Mouse (Mus musculus): ENCODE results near the gene Nol9.
A peak's percentile ranks its signal among the peaks of the same experiment; 100 is the strongest.

Nol9 gene

DNA sequence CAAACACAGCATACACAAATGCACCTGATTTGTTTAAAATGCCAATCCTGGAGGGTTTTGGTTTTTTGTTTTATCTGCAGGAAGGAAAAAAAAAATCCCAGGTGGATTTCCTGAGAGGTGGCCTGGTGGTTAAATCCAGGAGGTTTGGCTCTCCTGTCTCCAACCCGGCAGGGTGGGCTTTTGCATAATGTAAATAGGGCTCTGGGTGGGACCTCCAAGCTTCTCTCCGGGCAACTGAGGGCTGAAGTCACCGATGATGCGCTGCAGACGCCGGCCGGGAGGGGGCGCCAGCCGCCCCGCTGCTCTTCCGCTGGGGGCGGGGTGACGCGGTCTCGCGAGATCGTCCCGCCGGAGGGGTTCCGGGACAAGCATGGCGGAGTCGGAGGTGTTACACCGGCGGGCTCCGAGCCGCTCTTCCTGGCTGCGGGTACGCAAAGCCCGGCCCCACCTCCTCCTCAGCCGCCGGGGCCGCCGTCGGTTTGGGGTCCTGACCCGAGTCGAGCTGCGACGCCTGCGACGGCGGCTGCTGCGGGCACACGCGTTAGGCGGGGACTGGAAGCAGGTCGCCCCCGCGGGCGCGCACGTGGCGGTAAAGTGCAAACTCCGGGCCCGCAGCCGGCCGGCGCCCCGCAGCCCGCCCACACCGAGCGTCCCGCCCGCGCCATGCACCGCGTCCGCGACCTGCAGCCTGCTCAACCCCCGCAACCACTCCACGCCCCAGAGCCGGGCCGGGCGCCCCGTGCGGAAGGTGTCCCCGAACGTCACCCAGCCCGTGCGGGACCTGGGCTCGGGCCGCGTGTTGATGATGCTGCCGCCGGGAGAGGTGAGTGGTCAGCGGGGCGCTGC is at the start of gene Nol9:
TSS of gene Nol9 (plus strand) at position 337 of the 846 bp plus-strand sequence.
- no peak for DNase-seq (ENCODE audit: extremely low read depth, low read depth, low spot score)

DNA sequence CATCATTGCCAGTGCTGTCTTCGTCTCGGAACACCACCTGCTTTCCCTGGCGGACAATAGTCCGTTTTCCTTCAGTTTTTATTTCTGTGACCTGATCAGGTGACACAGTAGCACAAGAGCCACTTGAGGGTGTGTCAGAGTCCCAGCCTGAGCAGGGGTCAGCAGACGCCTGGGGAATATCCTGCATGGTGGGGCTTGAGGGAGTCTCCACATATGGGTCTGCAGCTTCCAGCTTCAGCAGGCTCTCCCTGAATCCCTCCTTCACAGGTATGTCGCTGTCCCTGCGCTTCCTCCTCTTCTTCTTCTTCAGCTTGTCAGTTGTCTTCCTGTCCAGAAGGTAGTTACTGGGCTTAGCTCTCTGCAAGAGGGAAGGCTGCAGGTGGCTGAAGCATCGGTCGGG is 47.0 kb upstream of the Nol9 start:
- no peak for DNase-seq (ENCODE audit: extremely low read depth, low read depth, low spot score)

DNA sequence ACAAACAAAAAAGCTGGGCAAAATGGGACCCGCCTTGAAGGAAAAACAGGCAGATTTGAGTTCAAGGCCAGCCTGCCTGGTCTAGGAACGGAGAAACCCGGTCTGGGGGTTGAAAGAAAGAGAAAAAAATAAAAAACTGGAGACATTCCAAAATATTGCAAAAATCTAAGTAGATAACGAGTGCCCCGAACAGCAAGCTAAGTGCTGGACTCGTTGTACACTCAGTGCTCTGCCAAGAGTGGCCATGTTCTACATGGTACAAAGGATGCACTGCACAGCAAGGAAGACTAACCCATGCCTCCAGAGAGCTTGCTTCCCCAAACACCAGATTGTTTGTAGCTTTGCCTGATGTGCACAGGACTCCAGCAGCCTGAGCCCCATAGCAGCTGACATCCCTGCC is 46.1 kb upstream of the Nol9 start:
- DNase-seq (ENCODE audit: extremely low read depth, low read depth, low spot score) = no peak

DNA sequence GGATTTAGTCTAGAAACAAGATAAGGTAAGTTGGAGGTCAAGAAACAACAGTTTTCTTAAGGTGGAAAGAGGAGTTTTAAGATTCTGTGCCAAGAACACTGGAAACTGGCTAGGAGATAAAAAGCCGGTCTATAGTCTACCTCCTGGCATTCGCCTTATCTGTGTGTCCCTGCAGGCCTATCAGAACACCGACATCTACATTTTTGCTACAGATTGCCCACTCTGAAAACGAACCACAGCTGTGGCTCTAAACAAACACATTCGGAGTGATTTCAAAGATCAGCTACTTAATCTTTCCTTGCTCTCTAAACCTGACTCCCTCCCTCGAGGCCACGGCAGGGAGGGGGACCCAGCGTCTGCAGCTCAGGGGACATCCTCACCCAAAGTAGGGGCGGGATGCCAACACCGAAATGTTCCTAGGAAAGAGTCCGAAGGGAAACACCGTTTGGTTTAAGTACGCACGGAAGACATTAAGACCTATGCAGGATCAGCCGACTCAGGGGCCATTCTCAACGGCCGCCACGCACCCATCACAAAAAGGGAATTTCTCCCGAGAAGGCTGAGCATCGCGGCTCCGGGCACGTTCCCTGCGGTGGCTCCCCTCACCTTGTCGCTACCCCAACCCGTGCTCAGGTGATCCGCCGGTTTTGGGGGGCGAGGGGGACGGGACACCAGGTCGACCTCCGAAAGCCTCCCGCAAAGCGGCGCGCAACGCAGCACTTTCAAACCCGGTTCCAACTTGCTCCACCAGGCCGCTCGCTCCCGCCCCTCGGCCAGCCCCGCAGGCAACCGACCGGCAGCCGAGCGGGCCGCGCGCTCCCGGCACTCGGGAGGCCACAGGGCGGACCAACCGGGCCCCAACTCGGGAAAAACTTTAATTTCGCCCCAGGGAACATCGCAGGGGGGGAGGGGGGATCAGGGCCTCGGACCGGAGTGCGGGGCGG is 44.6 kb upstream of the Nol9 start:
- no peak for DNase-seq (ENCODE audit: extremely low read depth, low read depth, low spot score)

DNA sequence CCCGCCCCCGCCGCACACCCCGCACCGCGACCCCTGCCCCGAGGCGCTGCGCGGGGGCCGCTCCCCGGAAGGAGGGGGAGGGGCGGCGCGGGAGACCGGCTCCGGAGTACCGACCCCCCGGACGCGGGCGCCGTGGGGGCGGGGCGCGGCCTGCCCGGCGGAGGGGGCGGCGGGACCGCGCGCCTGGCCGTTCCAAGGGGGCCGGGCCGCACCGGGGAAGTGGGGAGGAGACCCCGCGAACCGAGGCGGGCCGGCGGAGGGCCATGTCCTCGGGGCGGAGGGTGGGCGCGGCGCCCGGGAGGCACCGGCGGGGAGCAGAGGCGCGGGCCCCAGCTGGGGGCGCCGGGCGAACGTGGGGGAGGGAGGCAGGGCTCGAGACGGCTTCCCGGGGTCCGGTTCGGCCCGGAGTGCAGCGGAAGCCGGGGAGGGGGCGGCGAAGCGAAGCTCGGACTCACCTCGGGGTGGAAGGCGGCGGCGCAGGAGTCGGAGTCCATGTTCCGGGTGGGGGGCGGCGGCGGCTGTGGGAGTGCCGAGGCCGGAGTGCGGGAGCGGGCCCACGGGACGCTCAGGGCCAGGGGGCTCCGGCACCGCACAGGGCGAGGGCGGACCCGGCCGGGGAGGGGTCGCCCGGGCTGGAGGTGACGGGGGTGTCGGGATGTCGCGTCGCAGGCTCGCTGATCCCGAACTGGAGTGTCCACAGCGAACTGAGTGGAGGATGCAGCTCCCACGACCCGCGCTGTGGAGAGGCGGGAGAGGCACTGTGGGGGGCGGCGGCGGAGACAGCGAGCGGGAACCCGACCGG is 43.5 kb upstream of the Nol9 start:
- DNase-seq (ENCODE audit: extremely low read depth, low read depth, low spot score) = no peak

DNA sequence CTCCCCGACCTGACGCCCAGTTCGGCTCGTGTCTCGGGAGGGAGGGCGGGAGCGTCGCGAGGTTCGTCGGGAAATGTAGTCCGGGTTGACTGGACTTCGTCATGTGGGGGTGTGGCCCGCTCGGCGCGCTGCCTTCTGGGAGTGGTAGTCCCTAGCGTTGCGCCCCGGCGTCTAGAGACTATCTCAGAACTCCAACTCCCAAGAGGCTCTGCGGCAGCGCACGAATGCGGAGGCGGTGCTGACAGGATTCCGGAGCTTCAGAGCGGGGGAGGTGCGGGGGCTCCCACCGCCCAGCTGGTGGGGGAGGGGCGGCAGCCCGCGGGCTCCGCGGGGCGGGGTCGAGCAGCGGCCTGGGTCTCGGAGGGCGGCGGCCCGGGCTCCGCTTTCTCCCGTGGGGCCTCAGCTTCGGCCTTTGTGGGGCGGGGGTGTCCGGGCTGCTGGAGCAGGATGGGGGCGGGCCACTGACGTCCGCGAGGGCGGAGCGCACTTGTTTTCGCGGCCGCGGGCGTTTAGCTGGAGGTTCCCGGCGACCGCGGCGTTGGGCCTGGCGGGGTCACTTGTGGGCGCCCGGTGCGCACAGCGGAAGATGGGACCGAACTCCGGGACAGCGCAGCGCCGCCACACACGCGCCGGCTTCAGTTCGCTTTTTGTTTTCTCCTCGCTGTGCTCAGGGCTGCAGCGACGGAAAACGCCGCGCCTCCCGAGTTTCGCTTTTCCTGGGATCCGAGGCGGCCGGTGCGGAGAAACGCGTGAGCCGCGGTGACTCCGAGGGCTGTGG is 42.8 kb upstream of the Nol9 start, which contains the start of gene Phf13:
TSS of gene Phf13 (minus strand) at position 86 of the 778 bp plus-strand sequence.
- DNase-seq (ENCODE audit: extremely low read depth, low read depth, low spot score) = peak; percentile 82

DNA sequence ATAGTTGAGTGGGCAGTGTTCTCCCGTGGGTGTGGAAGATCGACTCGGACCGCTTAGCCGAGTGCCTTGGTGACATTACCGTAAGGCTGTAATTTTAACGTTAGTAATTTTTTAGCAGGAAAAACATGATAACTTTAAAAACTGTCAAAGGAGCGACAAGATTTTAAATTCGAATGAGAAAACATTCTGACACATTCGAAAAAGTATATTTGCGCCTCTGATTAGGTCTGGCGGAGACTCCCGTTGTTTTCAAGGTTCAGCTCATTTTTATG is 42.2 kb upstream of the Nol9 start:
- DNase-seq (ENCODE audit: extremely low read depth, low read depth, low spot score) = no peak

DNA sequence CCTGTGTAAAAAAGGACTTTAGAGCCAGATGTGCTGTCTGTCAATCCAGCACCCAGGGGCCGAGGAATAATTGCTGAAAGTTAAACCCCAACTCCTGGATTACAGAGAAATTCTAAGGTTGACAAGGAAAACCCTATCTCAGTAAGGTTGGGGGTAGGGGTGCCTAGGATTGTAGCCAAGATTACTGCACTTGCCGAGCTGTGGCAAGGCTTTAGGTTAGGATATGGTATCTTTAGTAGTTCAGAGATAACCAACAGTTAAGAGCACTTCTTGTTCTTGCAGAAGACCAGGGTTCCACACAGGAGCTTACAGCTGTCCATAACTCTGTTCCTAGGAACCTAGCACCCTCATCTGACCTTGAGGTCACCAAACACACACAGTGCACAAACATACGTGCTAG is 41.4 kb upstream of the Nol9 start:
- DNase-seq (ENCODE audit: extremely low read depth, low read depth, low spot score) = no peak

DNA sequence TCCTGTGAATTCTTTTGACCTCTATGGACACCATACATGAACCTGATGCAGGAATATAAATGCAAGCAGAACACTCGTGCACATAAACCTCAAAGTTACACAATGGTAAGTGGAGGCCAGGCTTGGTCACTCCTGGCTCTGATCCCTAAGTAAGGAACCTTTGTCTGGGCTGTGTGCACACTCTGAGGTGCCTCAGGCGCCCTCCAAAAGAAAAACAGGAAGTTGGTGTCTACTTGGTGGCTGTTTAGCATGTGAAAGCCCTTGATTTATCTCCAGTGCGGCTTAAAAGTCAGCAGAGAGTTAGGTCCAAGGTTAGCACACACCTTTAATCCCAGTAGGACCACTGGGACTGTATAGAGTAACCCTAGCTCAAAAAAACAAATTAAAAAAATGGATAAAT is 39.6 kb upstream of the Nol9 start:
- DNase-seq (ENCODE audit: extremely low read depth, low read depth, low spot score) = no peak

DNA sequence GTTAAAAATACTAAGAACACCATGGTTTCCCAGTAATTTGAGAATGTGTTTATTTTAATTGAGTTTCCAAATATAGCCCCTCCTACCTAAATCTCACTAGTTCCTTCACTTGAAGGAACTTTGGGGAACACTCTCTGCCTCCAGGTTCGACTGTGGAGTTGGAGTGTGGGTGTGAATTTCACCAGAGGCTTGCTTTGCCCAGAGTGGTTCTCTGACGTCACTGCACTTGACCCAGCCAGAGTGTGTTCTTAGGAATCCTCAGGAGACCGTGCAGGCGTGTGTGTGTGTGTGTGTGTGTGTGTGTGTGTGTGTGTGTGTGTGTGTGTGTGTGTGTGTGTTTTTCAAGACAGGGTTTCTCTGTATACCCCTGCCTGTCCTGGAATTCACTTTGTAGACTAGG is 38.2 kb upstream of the Nol9 start:
- no peak for DNase-seq (ENCODE audit: extremely low read depth, low read depth, low spot score)

DNA sequence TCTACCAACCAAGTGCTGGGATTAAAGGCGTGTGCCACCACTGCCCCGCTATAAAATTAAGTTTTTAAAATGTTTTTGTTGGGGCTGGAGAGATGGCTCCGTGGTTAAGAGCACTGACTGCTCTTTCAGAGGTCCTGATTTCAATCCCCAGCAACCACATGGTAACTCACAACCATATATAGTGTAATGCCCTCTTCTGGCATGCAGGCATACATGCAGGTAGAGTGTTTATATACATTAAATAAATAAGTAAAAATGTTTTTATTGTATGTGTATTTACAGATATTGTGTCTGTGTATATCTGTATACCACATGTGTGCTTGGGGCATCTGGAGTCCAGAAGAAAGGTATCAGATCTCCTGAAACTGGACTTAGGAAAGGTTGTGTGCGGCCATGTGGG is 37.8 kb upstream of the Nol9 start:
- DNase-seq (ENCODE audit: extremely low read depth, low read depth, low spot score) = no peak

DNA sequence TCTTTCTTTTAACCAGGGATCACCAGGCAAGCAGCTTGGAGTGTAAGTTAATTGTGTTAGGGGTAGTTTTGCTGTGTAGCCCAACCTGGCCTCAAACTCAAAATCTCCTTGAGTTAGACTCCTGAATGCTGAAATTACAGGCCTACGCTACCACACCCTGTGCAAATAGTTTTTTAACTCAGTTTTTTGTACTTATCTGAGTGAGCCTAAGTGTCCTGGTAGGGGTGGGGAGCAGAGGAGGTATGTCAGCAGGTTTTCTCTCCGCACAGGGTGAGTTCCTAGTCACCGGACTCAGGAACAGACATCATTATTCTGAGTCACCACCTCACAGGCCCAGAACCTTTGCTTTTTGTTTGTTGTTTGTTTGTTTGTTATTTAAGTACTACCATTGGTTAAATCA is 37.1 kb upstream of the Nol9 start:
- DNase-seq (ENCODE audit: extremely low read depth, low read depth, low spot score) = no peak

DNA sequence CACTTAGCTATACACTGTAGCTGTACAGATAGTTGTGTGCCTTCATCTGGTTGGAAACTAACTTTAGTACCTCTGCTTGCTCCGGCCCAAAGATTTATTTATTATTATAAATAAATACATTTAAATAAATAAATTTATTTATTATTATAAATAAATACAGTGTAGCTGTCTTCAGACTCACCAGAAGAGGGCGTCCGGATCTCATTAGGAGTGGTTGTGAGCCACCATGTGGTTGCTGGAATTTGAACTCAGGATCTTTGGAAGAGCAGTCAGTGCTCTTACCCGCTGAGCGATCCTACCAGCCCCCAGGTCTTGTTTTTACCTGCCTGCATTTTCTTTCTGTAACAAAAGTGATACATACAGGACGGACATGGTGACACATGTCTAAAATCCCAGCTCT is 33.0 kb upstream of the Nol9 start:
- DNase-seq (ENCODE audit: extremely low read depth, low read depth, low spot score) = no peak

DNA sequence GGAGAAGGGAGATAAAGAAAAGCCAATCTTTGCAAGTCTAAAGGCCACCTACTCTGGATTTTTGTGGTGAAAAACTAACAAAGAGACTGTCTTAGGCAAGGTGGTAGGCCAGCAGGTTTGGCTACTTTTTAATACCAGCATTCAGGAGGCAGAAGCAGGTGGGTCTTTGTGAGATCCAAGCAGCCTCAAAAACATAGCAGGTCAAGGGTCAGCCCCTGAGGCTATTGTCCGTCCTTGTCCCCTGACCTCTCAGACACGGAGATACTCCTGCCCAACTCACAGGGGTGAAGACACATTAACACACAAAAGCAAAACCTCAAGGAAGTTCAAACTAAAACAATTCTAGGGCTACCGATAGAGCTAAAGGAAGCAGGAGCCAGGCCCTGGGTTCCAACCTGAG is 32.3 kb upstream of the Nol9 start:
- no peak for DNase-seq (ENCODE audit: extremely low read depth, low read depth, low spot score)

DNA sequence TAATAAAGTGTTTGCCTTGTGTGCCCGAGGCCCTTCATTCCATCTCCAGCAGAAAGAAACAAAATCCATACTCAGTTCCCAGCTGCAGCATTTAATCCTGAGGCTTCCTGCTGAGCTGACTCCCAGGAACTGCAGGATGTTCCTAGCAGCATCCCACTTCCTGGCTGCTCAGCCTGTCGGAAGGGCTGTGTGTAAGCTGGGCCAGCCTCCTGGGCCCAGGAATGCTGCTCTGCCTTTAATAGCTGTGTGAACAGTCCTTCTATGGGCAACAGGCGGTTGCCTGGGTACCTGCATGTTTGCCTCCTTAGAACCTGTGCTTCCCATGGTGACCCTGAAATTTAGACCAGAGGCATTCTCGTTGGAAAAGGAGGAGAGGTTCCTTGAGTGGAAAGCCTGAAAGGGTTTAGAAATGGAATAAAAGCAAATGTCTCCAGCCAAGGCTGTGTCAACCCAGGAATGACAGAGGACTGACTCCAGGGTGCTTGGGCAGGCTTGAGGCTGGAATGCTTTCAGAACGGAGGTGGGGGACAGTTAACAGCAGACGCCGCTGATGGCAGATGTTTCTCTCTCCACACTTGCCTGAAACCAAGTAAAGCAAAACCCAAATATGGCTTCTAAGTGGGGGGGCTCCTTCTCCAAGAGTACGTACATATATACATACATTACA is 31.5 kb upstream of the Nol9 start:
- DNase-seq (ENCODE audit: extremely low read depth, low read depth, low spot score) = no peak

DNA sequence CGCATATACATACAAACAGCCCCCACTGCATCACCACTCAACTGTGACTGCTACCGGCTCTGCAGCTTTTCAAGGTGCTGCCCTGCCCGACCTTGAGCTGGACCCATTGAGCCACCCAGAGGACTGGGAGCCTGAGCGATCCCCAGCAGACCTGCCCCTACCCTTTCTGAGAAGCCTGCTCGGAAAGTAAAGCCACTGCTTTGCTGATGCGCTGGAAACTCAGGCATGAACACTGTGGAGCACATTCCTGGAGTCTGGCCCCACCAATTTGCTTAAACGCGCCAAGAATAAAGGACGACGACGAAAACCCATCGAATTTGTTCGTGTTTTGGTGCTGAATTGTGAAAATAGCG is 31.0 kb upstream of the Nol9 start:
- no peak for DNase-seq (ENCODE audit: extremely low read depth, low read depth, low spot score)

DNA sequence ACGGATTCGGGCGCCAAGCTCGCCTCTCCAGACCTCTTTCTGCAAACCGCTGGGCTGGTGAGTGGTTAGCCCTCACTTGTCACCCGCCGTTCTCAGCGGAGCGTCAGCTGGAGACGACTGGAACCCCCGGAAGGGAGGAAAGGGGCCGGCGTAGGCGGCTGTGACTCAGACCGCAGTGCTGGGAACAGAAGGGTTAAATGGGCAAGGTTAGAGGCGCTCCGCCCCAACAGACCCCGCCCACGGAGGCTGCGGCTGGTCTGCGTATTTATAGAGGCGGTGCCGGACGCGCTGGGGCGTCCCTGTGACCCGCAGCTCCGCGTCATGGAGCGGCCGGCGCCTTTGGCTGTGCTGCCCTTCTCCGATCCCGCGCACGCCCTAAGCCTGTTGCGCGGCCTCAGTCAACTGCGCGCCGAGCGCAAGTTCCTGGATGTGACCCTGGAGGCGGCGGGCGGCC is 30.5 kb upstream of the Nol9 start, which contains the start of gene Klhl21:
TSS of gene Klhl21 (plus strand) at position 182 of the 454 bp plus-strand sequence.
- DNase-seq (ENCODE audit: extremely low read depth, low read depth, low spot score) = no peak

DNA sequence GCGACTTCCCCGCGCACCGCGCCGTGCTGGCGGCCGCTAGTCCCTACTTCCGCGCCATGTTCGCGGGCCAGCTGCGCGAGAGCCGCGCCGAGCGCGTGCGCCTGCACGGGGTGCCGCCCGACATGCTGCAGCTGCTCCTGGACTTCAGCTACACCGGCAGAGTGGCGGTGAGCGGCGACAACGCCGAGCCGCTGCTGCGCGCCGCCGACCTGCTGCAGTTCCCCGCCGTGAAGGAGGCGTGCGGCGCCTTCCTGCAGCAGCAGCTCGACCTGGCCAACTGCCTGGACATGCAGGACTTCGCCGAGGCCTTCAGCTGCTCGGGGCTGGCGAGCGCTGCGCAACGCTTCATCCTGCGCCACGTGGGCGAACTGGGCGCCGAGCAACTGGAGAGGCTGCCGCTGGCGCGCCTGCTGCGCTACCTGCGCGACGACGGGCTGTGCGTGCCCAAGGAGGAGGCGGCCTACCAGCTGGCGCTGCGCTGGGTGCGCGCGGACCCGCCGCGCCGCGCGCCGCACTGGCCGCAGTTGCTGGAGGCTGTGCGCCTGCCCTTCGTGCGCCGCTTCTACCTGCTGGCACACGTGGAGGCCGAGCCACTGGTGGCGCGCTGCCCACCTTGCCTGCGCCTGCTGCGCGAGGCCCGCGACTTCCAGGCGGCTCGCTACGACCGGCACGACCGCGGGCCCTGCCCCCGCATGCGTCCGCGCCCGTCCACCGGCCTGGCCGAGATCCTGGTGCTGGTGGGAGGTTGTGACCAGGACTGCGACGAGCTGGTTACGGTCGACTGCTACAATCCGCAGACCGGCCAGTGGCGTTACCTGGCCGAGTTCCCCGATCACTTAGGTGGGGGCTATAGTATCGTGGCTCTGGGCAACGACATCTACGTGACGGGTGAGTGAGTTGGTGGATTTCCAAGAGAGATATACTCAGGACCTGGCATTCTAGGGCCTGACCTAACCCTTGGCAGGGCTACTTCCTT is 29.8 kb upstream of the Nol9 start:
- DNase-seq (ENCODE audit: extremely low read depth, low read depth, low spot score) = no peak
